Mouse (Mus musculus) hindbrain, embryonic 11.5 days (tissue): ENCODE data around the gene Vps50. TPM values are rescaled to one million over a fixed set of nuclear protein-coding genes. Genes with fewer than 3 reads are reported as not detected.
"Not testable (repeated sequence)": the region's sequence is repeated elsewhere in the genome, so short reads cannot be mapped to it uniquely, and the experiment has no call there.

Experiments
- ATAC-seq: fragments of 200-750 bp; cut with Nextera tagmentation; 2 replicates; pipeline ENCODE4 v1.8.0; 2017; ENCODE audit warnings: mild to moderate bottlenecking, moderate TSS enrichment, moderate library complexity; ENCODE audit not compliant: low FRiP score
- DNase-seq: peaks from one replicate; pipeline ENCODE4 v3.0.0-alpha.2; 2015; ENCODE audit warnings: low spot score
- H3K27ac ChIP-seq: fragments of 300-500 bp; sonication (generic); 2 replicates; pipeline ENCODE4 v1.5.1; 2014; ENCODE audit warnings: mild to moderate bottlenecking, low read depth, low read length
- H3K27me3 ChIP-seq: fragments of 300-500 bp; sonication (generic); 2 replicates; pipeline ENCODE4 v1.6.1; 2014; ENCODE audit warnings: mild to moderate bottlenecking, low read length, moderate library complexity, mixed read lengths; ENCODE audit not compliant: control insufficient read depth, insufficient read depth
- H3K36me3 ChIP-seq: fragments of 300-500 bp; sonication (generic); 2 replicates; pipeline ENCODE4 v1.6.1; 2014; ENCODE audit warnings: mild to moderate bottlenecking, low read length, moderate library complexity, mixed read lengths; ENCODE audit not compliant: control insufficient read depth, insufficient read depth
- H3K4me1 ChIP-seq: fragments of 300-500 bp; sonication (generic); replicated peaks from 2 replicates; pipeline ENCODE4 v1.6.1; 2014; ENCODE audit warnings: low read length, mixed read lengths; ENCODE audit not compliant: control insufficient read depth, insufficient read depth
- H3K4me2 ChIP-seq: fragments of 300-500 bp; sonication (generic); replicated peaks from 2 replicates; pipeline ENCODE4 v1.6.1; 2014; ENCODE audit warnings: mild to moderate bottlenecking, low read depth, low read length
- H3K4me3 ChIP-seq: fragments of 300-500 bp; sonication (generic); 2 replicates; pipeline ENCODE4 v1.5.1; 2014; ENCODE audit warnings: low read depth, low read length
- H3K9ac ChIP-seq: fragments of 300-500 bp; sonication (generic); 2 replicates; pipeline ENCODE4 v1.6.1; 2014; ENCODE audit warnings: low read depth, low read length
- H3K9me3 ChIP-seq: fragments of 300-500 bp; sonication (generic); 2 replicates; pipeline ENCODE4 v1.6.1; 2016; ENCODE audit warnings: low read length; ENCODE audit not compliant: control insufficient read depth
- WGBS: fragments of 180-500 bp; shearing (Covaris S2); extraction: QIAGEN DNeasy Blood & Tissue Kit; methylation state at CpG from one replicate; pipeline ENCODE4 v1.1.7; 2014; 5-methylcytosine and 5-hydroxymethylcytosine counted together
- polyA plus RNA-seq: library from polyadenylated mRNA; unstranded; fragments of >200 nt; fragmentation: Nextera tagmentation; extraction: Ambion mirVana; gene quantifications from 2 replicates; pipeline ENCODE4 v1.2.1, GENCODE M21; 2014

The Vps50 gene
- polyA plus RNA-seq, 1 experiment from 2014 or later: 39.5 TPM

GRCm38 (mm10) chr6:3620428-3621387 is 122.5 kb downstream of the Vps50 start:
- not testable (repeated sequence) for H3K4me2 ChIP-seq, H3K9me3 ChIP-seq, H3K36me3 ChIP-seq, H3K9ac ChIP-seq, H3K4me3 ChIP-seq, H3K4me1 ChIP-seq, H3K27me3 ChIP-seq, H3K27ac ChIP-seq
- DNase-seq (peak; percentile 37), ATAC-seq (peak; percentile 71)
- 63% methylated on average over 11 of the region's 13 CpGs for WGBS

Other genes starting within 250 kb of the Vps50 start
- 0.83 and 1.0 TPM in 2 replicates for gene Samd9l, start 98.8 kb upstream of the Vps50 start, polyA plus RNA-seq
- 2.2 and 2.8 TPM in 2 replicates for gene Hepacam2, start 84 bp upstream of the Vps50 start, polyA plus RNA-seq